Mouse (Mus musculus): ENCODE measurements around the gene Angptl8. TPM values are rescaled to one million over a fixed set of nuclear protein-coding genes. Genes with fewer than 3 reads are reported as not detected.
A peak's percentile ranks its signal among the peaks of the same experiment; 100 is the strongest.

Angptl8 gene
- polyA plus RNA-seq, 1 experiment from 2014 or later: 0.27 TPM

DNA sequence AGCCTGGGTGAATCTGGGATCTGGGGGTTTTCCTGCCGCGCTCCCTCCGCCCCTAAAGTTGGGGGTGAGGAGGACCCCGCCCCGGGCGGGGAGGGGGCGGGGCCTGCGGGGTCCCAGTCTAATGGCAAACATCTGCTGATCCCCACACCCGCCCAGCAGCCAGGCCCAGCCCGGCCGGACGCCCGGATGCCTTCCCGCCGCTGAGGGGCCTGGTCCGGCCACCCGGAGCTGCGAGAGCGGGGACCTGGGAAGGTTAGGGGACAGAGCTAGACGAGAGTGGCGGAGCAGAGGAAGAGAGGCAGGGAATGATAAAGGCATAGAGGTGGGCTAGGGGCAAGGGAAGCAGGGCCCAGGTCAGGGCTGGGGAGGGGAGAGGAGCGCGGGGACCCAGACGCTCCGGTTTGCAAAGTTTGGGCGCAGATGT is 37.4 kb upstream of the Angptl8 start:
- H3K27me3 ChIP-seq: no peaks in the 10 kb centered on the region
- WGBS: under 1% methylated on average over 21 of the region's 26 CpGs
- H3K4me1 ChIP-seq: peaks cover 19% of the 10 kb centered on the region
- H3K4me2 ChIP-seq (replicated peaks): peak overlapping the region; percentile 85
- no peaks in the 10 kb centered on the region for H3K9me3 ChIP-seq
- no peaks in the 10 kb centered on the region for H3K36me3 ChIP-seq
- peak overlapping the region; percentile 53 for H3K27ac ChIP-seq (replicated peaks)
- H3K4me3 ChIP-seq: peak overlapping the region; percentile 58
- ATAC-seq (replicated peaks): peak; percentile 42
- peak overlapping the region; percentile 45 for H3K9ac ChIP-seq (replicated peaks)

- H3K4me2 ChIP-seq (replicated peaks): peak within 1 kb of the TSS; percentile 85
- H3K9ac ChIP-seq (replicated peaks): peak within 1 kb of the TSS; percentile 45
- peak within 1 kb of the TSS; percentile 58 for H3K4me3 ChIP-seq
- ATAC-seq (replicated peaks): peak; percentile 82
- no peaks in the 10 kb centered on the region for H3K9me3 ChIP-seq
- peak within 1 kb of the TSS; percentile 53 for H3K27ac ChIP-seq (replicated peaks)
- H3K27me3 ChIP-seq: no peaks in the 10 kb centered on the region
- H3K36me3 ChIP-seq: no peaks in the 10 kb centered on the region
- under 1% methylated on average over 52 of the region's 52 CpGs for WGBS
- H3K4me1 ChIP-seq: peaks cover 16% of the 10 kb centered on the region
These were observed 36.8 kb upstream of the Angptl8 start, which contains the start of gene Kank2 for GRCm38 (mm10) chr9:21798345-21799009. Gene Kank2, minus strand, starts transcription at chr9:21798744.

GRCm38 (mm10) chr9:21799010-21799350 is 36.3 kb upstream of the Angptl8 start:
- no peaks in the 10 kb centered on the region for H3K27me3 ChIP-seq
- peak overlapping the region; percentile 58 for H3K4me3 ChIP-seq
- H3K9ac ChIP-seq (replicated peaks): no peak overlapping the region
- no peak overlapping the region for H3K27ac ChIP-seq (replicated peaks)
- 55% methylated on average over 3 of the region's 3 CpGs for WGBS
- no peaks in the 10 kb centered on the region for H3K36me3 ChIP-seq
- no peaks in the 10 kb centered on the region for H3K9me3 ChIP-seq
- peak overlapping the region; percentile 85; the same call in 1 of the 2 replicates for H3K4me2 ChIP-seq (replicated peaks)
- H3K4me1 ChIP-seq: peaks cover 16% of the 10 kb centered on the region
- no peak for ATAC-seq (replicated peaks)

- H3K4me2 ChIP-seq (replicated peaks): no peak overlapping the region
- WGBS: 71% methylated on average over 7 of the region's 7 CpGs
- H3K4me3 ChIP-seq: no peak overlapping the region
These were observed 34.2 kb upstream of the Angptl8 start for GRCm38 (mm10) chr9:21801121-21801520.

DNA sequence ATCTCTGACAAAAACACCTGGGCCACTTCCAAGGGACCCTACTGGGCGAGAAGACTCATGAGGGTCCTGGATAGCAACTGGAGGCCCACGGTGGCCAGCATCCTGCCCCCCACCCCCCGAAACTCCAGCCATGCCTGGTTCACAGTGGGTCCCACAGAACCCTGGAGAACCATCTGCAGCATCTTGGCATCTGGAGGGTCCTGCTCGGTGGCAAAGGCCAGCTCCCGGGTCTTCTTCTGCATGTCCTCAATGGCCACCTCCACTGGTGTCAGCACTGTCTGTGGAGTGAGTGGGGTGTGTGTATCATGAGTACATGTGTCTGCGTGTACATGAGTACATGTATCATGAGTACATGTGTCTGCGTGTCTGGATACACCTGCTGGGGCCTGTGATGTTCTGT is 33.7 kb upstream of the Angptl8 start:
- Histone ChIP-seq H3K27ac (replicated peaks) (no peak overlapping the region), H3K4me1 (peaks cover 20% of the 10 kb centered on the region), H3K9ac (replicated peaks) (no peak overlapping the region), H3K9me3 (no peaks in the 10 kb centered on the region), H3K4me3 (no peak overlapping the region), H3K27me3 (no peaks in the 10 kb centered on the region), H3K4me2 (replicated peaks) (no peak overlapping the region), H3K36me3 (no peaks in the 10 kb centered on the region)
- WGBS: 89% methylated on average over 7 of the region's 7 CpGs
- no peak for ATAC-seq (replicated peaks)

More at GRCm38 (mm10) chr9:21801121-21801520, 34.2 kb upstream of the Angptl8 start:
- no peak overlapping the region for H3K9ac ChIP-seq (replicated peaks)
- H3K4me1 ChIP-seq: peaks cover 20% of the 10 kb centered on the region
- no peaks in the 10 kb centered on the region for H3K27me3 ChIP-seq
- no peak for ATAC-seq (replicated peaks)
- H3K36me3 ChIP-seq: no peaks in the 10 kb centered on the region
- H3K9me3 ChIP-seq: no peaks in the 10 kb centered on the region
- H3K27ac ChIP-seq (replicated peaks): no peak overlapping the region

- H3K4me2 ChIP-seq (replicated peaks): no peak overlapping the region; the same call in 1 of the 2 replicates
- no peak overlapping the region for H3K27ac ChIP-seq (replicated peaks)
- H3K36me3 ChIP-seq: no peaks in the 10 kb centered on the region
- H3K9ac ChIP-seq (replicated peaks): 0 out of 2 replicates have a peak overlapping the region, but pooled peaks have one; percentile 6
- no peaks in the 10 kb centered on the region for H3K9me3 ChIP-seq
- WGBS: 43% methylated on average over 13 of the region's 13 CpGs
- ATAC-seq (replicated peaks): peak; percentile 92
- no peak overlapping the region for H3K4me3 ChIP-seq
- H3K4me1 ChIP-seq: 0 out of 2 replicates have a peak, but pooled peaks cover 3% of the 10 kb centered on the region
- H3K27me3 ChIP-seq: no peaks in the 10 kb centered on the region
These were observed 31.2 kb upstream of the Angptl8 start for GRCm38 (mm10) chr9:21803986-21804644.

DNA sequence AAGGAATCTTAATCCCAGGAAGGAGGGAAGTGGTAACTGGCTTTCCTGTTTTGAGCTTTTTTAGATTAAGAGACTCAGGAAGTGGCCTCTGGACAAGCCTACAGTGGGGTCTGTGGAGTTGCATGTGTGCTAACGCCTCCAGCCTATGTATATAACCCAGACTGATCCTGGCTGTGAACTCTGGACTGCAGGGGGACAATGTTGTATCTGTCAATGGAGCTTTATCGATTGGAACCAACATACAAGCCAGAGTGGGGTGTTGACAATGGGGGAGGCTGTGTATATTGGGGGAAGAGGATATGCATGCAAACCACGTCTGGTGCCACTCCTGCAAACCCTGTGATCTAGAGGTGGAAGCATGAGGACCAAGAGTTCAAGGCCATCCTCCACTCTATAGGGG is 28.9 kb upstream of the Angptl8 start:
- no peak overlapping the region for H3K4me3 ChIP-seq
- no peak for ATAC-seq (replicated peaks)
- WGBS: 77% methylated on average over 3 of the region's 3 CpGs
- H3K36me3 ChIP-seq: no peaks in the 10 kb centered on the region
- no peaks in the 10 kb centered on the region for H3K9me3 ChIP-seq
- H3K9ac ChIP-seq (replicated peaks): no peak overlapping the region
- H3K4me1 ChIP-seq: 0 out of 2 replicates have a peak, but pooled peaks cover 3% of the 10 kb centered on the region
- H3K4me2 ChIP-seq (replicated peaks): no peak overlapping the region
- no peaks in the 10 kb centered on the region for H3K27me3 ChIP-seq
- H3K27ac ChIP-seq (replicated peaks): no peak overlapping the region

DNA sequence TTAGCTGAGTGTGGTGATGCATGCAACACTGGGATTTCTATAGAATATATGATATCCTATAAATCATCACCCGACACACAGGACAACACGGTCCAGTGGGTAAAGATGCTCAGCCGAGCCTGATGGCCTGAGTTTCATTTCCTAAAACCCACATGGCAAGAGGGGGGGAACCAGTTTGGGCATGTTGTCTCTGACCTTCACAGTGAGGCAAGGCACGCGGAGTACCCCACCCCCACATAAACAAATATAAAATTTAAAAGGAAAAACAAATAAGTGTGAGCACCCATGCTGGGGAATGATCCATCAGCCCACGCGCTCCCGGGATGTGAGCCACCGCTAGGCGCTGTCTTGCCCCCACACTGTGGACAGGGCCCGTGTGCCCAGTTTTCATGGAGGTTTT is 28.3 kb upstream of the Angptl8 start:
- H3K4me2 ChIP-seq (replicated peaks): no peak overlapping the region
- no peaks in the 10 kb centered on the region for H3K36me3 ChIP-seq
- no peaks in the 10 kb centered on the region for H3K9me3 ChIP-seq
- no peaks in the 10 kb centered on the region for H3K27me3 ChIP-seq
- no peak for ATAC-seq (replicated peaks)
- H3K27ac ChIP-seq (replicated peaks): no peak overlapping the region
- no peak overlapping the region for H3K9ac ChIP-seq (replicated peaks)
- 90% methylated on average over 11 of the region's 11 CpGs for WGBS
- H3K4me1 ChIP-seq: 0 out of 2 replicates have a peak, but pooled peaks cover 3% of the 10 kb centered on the region
- no peak overlapping the region for H3K4me3 ChIP-seq

GRCm38 (mm10) chr9:21808561-21808960 is 26.7 kb upstream of the Angptl8 start:
- H3K4me2 ChIP-seq (replicated peaks): no peak overlapping the region
- H3K27ac ChIP-seq (replicated peaks): no peak overlapping the region
- no peak for ATAC-seq (replicated peaks)
- WGBS: 60% methylated on average over 3 of the region's 3 CpGs
- H3K4me3 ChIP-seq: no peak overlapping the region
- no peaks in the 10 kb centered on the region for H3K36me3 ChIP-seq
- no peaks in the 10 kb centered on the region for H3K9me3 ChIP-seq
- H3K4me1 ChIP-seq: 0 out of 2 replicates have a peak, but pooled peaks cover 3% of the 10 kb centered on the region
- no peaks in the 10 kb centered on the region for H3K27me3 ChIP-seq
- no peak overlapping the region for H3K9ac ChIP-seq (replicated peaks)

GRCm38 (mm10) chr9:21811170-21811569 is 24.1 kb upstream of the Angptl8 start:
- Histone ChIP-seq H3K27ac (replicated peaks) (no peak overlapping the region), H3K4me1 (no peaks in the 10 kb centered on the region), H3K9me3 (no peaks in the 10 kb centered on the region), H3K9ac (replicated peaks) (no peak overlapping the region), H3K4me3 (no peak overlapping the region), H3K4me2 (replicated peaks) (no peak overlapping the region), H3K27me3 (no peaks in the 10 kb centered on the region), H3K36me3 (no peaks in the 10 kb centered on the region)
- 92% methylated on average over 5 of the region's 5 CpGs for WGBS
- no peak for ATAC-seq (replicated peaks)

- Histone ChIP-seq H3K4me1 (peaks cover 13% of the 10 kb centered on the region; the same call in 1 of the 2 replicates), H3K9me3 (no peaks in the 10 kb centered on the region), H3K9ac (replicated peaks) (no peak overlapping the region), H3K27me3 (no peaks in the 10 kb centered on the region), H3K4me3 (no peak overlapping the region), H3K36me3 (no peaks in the 10 kb centered on the region), H3K4me2 (replicated peaks) (no peak overlapping the region), H3K27ac (replicated peaks) (no peak overlapping the region)
- ATAC-seq (replicated peaks): no peak
- 75% methylated on average over 9 of the region's 9 CpGs for WGBS
These were observed 18.5 kb upstream of the Angptl8 start for GRCm38 (mm10) chr9:21816716-21817305.

DNA sequence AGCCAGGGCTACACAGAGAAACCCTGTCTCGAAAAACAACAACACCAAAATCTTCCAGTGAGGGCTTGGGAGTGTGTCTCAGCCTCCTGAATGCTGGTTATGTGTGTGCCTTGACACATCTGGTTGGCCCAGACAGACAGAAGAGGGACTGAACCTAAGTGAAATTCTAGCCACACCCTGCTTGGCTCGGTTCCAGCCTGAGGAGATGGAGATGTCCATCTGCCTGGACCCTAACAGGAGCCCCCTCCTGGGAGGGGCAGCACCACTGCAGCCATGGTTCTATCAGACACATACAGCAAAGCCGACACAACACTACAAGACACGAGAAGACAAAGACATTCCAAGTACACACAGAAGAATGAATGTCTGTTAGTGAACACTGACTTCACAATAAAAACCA is 17.2 kb upstream of the Angptl8 start:
- Histone ChIP-seq H3K4me2 (replicated peaks) (no peak overlapping the region), H3K36me3 (no peaks in the 10 kb centered on the region), H3K4me1 (peaks cover 13% of the 10 kb centered on the region; the same call in 1 of the 2 replicates), H3K27me3 (no peaks in the 10 kb centered on the region), H3K9me3 (no peaks in the 10 kb centered on the region), H3K9ac (replicated peaks) (no peak overlapping the region), H3K4me3 (no peak overlapping the region), H3K27ac (replicated peaks) (peak overlapping the region; percentile 72; the same call in 1 of the 2 replicates)
- ATAC-seq (replicated peaks): no peak
- 82% methylated on average over 4 of the region's 4 CpGs for WGBS
